Mouse (Mus musculus): ENCODE measurements around the gene Banf1. TPM values are rescaled to one million over a fixed set of nuclear protein-coding genes. Genes with fewer than 3 reads are reported as not detected.
"Not testable (repeated sequence)": the region's sequence is repeated elsewhere in the genome, so short reads cannot be mapped to it uniquely, and the experiment has no call there.

Gene Banf1
- total RNA-seq, 2 experiments from 2014 or later, result 153 to 164 TPM

DNA sequence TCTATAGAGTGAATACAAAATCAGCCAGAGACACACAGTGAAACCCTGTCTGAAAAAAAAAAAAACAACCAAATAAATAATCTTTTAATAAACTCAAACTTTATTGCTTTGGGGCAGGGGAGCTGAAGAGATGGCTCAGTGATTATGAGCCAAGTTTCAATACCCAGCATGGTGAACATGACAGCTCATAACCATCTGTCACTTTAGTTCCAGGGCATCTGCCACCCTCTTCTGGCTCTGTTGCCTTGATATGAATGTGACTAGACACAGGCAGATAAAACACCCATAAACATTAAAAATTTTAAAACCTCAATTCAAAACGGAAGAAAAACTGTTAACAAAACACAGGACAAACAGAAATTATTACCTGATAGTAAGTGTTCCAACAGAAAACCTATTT, 10.5 kb upstream of the Banf1 start:
- DNase-seq (ENCODE audit: low spot score in 2 of 2), result no peak

DNA sequence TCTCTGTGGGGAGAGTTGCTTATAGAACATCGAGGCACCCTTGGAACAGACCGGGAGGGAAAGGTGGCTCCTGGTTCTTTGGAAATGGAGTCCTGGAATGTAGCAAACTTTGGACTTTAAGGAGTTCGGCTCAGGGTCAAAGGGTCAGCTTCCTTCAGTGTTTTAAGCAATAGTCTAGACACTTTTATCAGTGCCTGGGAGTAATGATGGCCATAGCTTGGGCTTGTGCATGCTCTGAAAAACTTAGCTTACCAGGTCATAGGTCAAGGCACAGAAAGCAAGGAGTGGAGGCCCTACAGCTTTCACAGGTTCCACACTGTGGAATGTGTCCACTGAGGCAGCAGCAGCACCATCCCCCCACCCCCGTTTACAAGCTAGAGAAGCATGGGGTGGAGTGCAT, 7.8 kb upstream of the Banf1 start:
- no peak for DNase-seq (ENCODE audit: low spot score in 2 of 2)

- DNase-seq (ENCODE audit: low spot score in 2 of 2), result no peak
These were observed 7.2 kb upstream of the Banf1 start for GRCm38 (mm10) chr19:5374177-5374576.

- DNase-seq (ENCODE audit: low spot score in 2 of 2), result no peak
These were observed 5.8 kb upstream of the Banf1 start for GRCm38 (mm10) chr19:5372724-5373123.

DNA sequence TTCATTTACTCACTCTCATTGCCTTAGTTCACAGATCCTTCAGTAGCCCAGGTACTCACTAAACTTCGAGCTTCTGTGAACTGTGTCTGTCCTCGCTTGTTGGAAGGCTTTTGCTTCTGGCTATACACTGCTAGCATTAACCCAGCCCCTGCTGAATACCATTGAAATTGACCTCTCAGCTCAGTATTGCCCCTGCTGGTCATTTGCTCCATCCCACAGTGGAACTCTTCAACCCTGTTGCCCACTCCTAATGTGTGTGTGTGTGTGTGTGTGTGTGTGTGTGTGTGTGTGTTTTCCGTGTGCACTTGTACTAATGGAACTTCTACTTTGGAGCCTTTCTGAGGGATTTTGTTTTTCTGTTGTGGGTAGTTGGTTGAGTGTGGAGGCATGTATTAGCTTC, 4.0 kb upstream of the Banf1 start:
- DNase-seq (ENCODE audit: low spot score in 2 of 2), result no peak

- DNase-seq (ENCODE audit: low spot score in 2 of 2), result no peak
These were observed 487 bp upstream of the Banf1 start for GRCm38 (mm10) chr19:5367455-5367854.

- DNase-seq (ENCODE audit: low spot score in 2 of 2), result peak; percentile 79 to 96
These were observed 554 bp downstream of the Banf1 start, which contains the start of gene Eif1ad for GRCm38 (mm10) chr19:5366175-5367052. Gene Eif1ad, plus strand, starts transcription at chr19:5366741.

DNA sequence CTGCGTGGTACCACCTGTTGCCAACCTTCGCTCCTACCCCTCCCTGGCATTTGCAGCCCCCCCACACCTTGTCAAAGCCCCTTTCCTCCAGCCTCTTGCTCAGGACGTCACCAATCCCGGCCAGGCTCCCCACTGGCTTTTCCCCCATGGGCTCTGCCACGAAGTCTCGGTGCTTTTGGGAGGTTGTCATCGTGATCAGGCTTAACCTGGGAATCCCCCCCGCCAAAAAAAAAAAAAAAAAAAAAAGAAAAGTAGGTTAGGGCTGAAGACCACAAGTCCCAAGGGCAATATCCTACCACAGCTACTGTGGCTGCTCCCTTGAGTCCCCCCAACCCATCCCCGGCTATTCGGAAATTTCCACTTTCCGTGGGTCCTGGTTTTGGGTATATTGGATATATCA, 1.2 kb downstream of the Banf1 start:
- DNase-seq (ENCODE audit: low spot score in 2 of 2), result no peak

- no peak for DNase-seq (ENCODE audit: low spot score in 2 of 2)
These were observed 2.8 kb downstream of the Banf1 start for GRCm38 (mm10) chr19:5364124-5364523.

- DNase-seq (ENCODE audit: low spot score in 2 of 2), result no peak
These were observed 4.8 kb downstream of the Banf1 start for GRCm38 (mm10) chr19:5362186-5362585.

- DNase-seq (ENCODE audit: low spot score in 2 of 2), result no peak
These were observed 10.9 kb downstream of the Banf1 start for GRCm38 (mm10) chr19:5356080-5356479.

GRCm38 (mm10) chr19:5353609-5354008, 13.4 kb downstream of the Banf1 start:
- DNase-seq (ENCODE audit: low spot score in 2 of 2), result no peak

GRCm38 (mm10) chr19:5349502-5349873, 17.5 kb downstream of the Banf1 start, which contains the start of gene Cst6:
Gene Cst6, minus strand, starts transcription at chr19:5349574.
- not testable (repeated sequence) for DNase-seq (ENCODE audit: low spot score in 2 of 2)

DNA sequence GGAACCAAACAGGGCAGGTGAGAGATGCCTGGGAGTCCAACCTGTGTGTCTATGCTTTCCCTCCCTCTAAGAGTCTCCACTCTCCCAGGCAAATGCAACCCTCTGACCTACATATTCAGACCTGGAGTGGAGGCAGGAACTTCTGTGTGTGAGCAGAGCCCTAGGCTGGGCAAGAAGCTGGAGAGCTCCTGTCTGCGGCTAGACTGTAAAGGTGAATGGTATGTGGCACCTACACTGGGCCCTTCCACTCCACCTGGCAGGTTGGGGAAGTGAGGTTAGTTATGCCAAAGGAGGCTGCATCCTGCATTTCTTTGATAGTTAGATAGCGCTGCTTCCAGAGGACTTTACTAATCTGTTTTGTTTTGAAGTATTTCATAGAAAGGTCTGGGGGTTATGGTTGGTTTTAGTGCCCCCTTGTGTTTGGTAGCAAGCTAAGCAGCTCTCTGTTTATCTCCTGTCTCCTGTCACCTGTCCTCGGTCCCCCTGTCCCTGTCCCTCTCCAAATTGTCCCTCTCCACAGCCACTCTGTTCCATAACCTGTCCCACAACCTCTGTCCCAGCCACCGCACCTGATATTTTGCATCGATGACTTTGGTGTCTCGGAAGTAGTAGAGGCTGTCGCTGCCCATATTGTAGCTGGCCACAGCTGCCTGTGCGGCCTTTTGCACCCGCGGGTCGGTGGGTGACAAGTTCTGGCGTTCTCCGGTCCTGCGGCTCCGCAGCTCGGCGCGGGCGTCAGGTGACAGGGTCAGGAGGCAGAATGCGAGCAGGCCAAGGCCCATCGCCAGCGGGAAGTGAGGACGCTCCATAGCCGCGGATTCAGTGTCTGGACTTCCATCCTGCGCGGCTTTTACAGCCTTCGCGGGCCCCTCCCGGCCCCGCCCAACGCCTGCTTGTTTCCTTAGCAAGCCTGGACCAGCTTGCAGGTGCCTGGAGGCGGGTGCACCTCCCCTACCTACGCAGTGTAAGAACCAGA, 18.2 kb downstream of the Banf1 start:
- no peak for DNase-seq (ENCODE audit: low spot score in 2 of 2)

- no peak for DNase-seq (ENCODE audit: low spot score in 2 of 2)
These were observed 18.9 kb downstream of the Banf1 start for GRCm38 (mm10) chr19:5348064-5348463.

DNA sequence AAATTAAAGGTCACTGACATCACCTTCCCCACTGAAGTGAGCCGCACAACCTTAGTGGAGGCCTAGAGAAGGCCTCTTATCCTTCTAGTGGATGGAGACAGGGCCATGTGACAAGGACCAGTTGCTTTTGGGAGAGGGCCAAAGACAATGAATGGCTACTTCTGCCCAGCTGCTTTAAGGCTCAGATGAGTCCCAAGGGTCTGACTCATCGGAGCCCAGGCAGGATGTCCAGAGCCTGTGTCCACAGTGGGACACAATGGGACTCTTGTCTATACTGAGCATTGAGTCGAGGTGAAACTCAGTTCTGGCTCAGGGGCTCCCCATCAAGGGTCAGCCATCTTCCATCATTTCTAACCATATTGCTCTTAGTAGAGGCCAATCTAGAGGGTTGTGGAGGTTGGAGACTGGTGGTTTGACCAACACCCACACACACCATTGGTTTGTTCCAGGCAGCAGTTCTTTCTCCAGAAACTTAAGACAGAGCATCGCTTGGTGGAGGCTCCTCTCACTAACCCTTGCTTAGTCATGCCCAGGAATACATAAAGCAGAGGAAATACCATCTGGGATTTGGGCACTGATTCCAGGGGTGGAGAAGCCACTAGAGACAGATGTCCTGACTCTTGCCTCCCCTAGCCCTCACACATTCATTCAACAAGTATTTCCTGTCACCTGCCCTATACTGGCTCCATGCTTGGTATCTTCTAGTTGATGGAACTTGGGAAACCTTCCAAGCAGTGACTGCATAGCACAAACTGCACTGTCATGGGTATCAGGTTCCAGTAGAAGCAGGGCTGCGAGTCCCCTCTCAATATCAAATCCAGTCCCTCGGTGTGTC, 21.5 kb downstream of the Banf1 start:
- no peak for DNase-seq (ENCODE audit: low spot score in 2 of 2)

GRCm38 (mm10) chr19:5341360-5341759, 25.6 kb downstream of the Banf1 start:
- no peak for DNase-seq (ENCODE audit: low spot score in 2 of 2)

DNA sequence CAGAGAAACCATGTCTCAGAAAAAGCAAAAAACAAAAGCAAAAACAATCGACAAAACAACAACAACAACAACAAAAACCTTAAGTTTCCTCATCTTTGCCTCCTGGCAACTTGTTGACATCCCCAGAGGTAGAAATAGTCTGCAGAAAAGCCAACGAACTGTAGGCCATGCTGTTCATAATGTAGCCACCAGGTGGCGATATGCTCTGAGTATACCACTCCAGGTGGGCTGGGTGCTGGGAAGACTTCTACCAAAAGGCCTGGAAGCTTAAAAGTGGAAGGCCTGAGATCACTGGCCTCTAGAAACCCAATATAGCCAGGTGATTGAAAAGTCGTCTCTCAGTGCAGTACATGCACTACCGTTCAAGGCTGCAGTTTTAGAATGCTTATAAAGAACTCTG, 29.0 kb downstream of the Banf1 start:
- peak; percentile 48 to 53 for DNase-seq (ENCODE audit: low spot score in 2 of 2)

DNA sequence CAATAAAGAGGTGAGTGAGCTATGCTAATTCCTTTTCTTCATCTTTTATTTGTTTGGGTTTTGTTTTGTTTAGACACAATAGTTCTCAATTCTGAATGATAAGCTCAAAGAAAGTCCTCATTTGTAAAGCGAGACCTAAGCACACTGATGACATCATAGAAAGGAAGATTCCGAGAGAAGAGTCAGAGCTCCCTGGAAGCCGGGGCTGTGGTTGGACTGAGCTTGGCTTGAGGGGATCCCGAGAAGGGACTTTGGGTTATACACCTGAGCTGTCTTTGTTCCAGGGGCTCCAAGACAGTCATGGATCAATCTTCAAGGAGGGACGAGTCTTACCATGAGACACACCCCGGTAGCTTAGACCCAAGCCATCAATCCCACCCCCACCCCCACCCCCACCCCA, 31.5 kb downstream of the Banf1 start, which contains the start of gene Catsper1:
Gene Catsper1, plus strand, starts transcription at position 301 of the 400 bp plus-strand sequence.
- DNase-seq (ENCODE audit: low spot score in 2 of 2), result no peak

- DNase-seq (ENCODE audit: low spot score in 2 of 2), result no peak
These were observed 32.2 kb downstream of the Banf1 start for GRCm38 (mm10) chr19:5334741-5335140.

DNA sequence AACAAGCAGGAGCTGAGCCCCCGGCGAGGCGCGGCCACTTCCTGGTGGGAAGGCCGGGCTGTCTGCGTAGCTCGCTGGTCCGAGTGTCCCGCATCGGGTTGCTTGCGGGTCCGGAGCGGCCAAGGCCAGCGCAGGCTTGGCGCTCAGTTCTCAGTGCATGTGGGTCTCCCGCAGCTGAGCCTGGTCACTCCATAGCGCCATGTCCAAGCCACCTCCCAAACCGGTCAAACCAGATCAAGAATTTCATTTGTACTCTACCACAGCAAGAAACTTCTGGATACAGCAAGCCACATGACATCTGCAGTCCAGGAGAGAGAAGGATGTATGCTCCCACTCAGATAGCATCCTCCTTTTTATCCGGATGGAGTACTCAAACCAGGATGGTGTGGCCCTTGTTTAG, 39.0 kb downstream of the Banf1 start:
- DNase-seq (ENCODE audit: low spot score in 2 of 2), result no peak
